Mouse (Mus musculus): ENCODE data around the gene Prcp.
"Not testable (repeated sequence)": the region's sequence is repeated elsewhere in the genome, so short reads cannot be mapped to it uniquely, and the experiment has no call there.

The Prcp gene

DNA sequence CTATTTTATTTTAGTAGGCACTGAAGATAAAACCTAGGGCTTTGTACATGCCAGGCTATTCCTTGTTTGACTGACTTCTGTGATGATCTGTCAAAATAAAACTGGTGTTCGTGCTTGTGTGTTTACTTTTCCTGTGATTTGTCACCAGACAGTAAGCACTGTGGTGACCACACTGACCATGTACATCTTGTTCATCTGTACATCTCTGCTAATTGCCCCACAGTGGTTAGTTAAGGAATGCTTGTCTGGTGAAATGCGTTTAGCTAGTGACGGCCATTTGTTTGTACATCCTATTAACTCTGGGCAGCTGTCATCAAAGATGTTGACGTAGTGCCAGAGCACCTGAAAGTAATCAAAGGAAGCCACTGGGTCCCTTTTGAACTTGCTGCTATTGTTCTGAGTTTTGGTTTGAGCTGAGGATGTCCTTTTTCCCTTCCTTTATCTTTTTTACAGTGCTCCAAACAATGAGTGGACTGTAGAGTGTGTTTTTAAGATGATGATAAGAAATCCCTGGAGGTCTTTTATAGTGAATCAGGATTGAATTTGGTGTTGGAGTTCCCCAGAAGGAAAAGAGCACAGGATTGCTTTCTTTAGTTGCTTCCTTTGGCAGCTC lies 16.5 kb downstream of the Prcp start:
- no peak for DNase-seq (ENCODE audit: low read depth, low spot score)

- no peak for DNase-seq (ENCODE audit: low read depth, low spot score)
These were observed 19.2 kb downstream of the Prcp start for GRCm38 (mm10) chr7:92893478-92893877.

- no peak for DNase-seq (ENCODE audit: low read depth, low spot score)
These were observed 21.8 kb downstream of the Prcp start for GRCm38 (mm10) chr7:92896036-92896435.

- DNase-seq (ENCODE audit: low read depth, low spot score), result no peak
These were observed 22.8 kb downstream of the Prcp start for GRCm38 (mm10) chr7:92897021-92897420.

GRCm38 (mm10) chr7:92903360-92904038 lies 29.2 kb downstream of the Prcp start:
- peak; percentile 61 for DNase-seq (ENCODE audit: low read depth, low spot score)

GRCm38 (mm10) chr7:92904285-92904684 lies 30.0 kb downstream of the Prcp start:
- not testable (repeated sequence) for DNase-seq (ENCODE audit: low read depth, low spot score)

DNA sequence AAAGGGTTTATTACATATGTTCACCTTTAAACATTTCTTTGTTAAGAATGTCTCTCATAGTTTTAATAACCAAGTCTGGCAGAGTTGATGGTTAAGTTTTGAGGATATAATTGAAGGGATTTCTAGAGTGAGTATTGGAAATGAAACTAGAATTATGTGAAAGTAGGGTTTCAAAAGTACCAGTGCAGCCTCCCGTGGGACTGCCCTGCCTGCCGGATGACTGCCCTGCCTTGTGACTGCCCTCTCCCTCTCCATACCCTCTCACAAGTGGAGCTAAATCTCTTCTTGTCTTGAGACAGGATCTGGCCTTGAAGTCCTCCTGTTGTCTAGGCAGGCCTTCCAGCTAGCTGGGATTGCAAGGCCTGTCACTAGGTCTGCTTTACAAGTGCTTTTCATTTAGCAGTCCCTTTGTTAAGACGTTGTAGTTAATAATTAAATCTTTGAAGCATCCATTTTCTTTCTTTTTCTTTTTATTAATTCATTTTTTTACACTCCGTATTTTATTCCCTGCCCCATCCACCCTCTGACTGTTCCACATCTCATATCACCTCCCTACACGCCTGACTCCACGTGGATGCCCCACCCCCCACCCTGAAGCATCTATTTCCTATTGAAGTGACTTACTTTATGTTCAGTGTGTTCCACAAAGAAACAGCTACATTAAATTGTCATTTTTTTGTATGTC lies 46.0 kb downstream of the Prcp start:
- no peak for DNase-seq (ENCODE audit: low read depth, low spot score)

DNA sequence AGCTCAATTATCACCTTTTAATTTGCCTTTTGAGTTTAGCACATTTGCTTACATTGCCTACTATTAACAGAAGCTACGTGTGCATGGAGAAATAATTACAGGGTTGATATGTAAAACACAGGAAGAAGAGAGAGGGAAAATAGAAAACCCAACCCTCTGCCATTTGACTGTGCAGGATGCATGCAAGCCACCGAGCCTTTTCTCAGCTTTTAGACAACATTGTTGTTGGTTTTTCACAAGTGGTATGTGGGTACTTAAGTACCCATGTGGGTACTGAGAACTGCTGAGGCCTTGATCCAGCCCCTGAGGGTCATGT lies 46.5 kb downstream of the Prcp start:
- no peak for DNase-seq (ENCODE audit: low read depth, low spot score)

DNA sequence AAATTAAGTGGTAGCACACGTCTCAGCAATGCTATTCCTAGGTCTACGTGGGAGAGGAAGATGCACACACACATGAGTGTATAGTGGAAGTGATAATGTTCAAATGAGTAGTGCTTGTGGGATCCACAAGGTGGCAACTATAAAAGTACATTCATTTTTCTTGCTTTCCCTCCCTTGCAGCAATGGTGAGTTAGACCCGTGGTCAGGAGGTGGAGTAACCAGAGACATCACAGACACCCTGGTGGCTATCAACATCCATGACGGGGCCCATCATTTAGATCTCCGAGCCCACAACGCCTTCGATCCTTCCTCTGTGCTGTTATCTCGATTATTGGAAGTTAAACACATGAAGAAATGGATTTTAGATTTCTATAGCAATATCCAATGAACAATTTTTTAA lies 58.5 kb downstream of the Prcp start:
- DNase-seq (ENCODE audit: low read depth, low spot score), result no peak

DNA sequence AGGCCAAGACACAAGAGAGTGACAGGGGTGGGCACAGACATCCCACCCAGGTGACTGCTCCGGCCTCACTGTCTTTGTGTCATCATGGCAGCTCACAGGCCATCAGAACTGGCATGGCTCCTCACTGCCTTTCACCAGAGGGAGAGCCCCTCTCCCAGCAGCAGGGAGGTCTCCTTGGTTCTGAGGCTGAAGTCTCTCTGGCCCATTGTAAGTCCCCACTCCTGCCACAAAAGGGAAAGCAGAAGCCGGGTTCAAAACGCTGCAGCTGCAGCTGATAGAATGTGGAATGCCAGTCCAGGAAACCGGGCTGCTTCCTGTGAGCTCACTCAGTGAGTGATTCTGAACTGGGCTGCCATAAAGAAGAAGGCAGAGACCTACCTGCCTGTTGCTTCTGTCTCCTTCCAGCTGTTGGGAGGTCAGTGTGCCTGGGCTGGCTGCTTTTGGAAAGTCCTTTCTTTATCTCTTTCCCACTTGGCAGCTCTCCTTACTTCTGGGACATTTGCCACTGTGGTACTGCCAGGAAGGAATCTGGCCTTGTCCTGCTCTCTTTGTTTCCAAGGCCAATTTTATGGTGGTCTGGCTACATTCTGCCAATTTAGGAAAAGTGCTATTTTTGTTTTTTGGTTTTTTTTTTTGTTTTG lies 59.2 kb downstream of the Prcp start:
- DNase-seq (ENCODE audit: low read depth, low spot score), result not testable (repeated sequence)

- DNase-seq (ENCODE audit: low read depth, low spot score), result no peak
These were observed 62.5 kb downstream of the Prcp start for GRCm38 (mm10) chr7:92936747-92937146.

DNA sequence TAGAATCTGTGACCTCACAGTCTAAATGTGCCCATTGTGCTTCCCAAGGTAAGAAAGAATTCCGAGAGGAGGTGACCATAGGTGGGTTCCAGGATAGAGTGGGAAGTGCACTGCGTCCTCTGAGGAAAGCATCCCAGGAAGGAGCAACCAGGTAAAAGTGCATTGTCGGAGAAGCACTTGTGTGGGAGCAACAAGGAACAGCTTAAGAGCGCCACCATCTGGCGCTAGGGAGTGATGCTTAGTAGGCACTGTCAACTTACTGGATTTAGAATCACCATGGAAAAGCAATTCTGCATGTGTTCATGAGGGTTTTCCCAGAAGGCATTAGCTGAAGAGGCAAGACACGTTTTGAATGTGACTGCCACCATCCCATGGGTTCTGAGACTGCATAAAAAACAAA lies 63.7 kb downstream of the Prcp start:
- DNase-seq (ENCODE audit: low read depth, low spot score), result no peak

DNA sequence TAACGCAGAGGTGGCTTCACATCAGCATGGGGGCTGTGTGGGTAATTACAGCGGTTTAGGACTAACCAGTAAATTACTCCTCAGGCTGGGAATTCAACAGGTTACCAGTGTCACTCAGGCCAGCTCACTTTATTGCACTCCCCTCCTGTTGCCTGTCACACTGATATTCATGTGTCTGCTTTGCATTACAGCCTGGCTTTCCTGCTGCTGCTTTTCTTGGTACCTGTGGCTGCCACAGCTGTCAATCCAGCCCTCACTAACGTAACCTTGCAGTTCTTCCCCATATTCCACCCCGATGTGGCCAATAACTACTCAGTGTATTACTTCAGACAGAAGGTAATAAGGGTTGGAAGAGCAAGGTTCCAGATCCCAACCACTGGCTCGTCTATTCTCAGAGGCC lies 65.5 kb downstream of the Prcp start:
- no peak for DNase-seq (ENCODE audit: low read depth, low spot score)

- no peak for DNase-seq (ENCODE audit: low read depth, low spot score)
These were observed 76.5 kb downstream of the Prcp start for GRCm38 (mm10) chr7:92950775-92951174.

- DNase-seq (ENCODE audit: low read depth, low spot score), result no peak
These were observed 77.9 kb downstream of the Prcp start for GRCm38 (mm10) chr7:92952210-92952609.

GRCm38 (mm10) chr7:92959758-92960157 lies 85.5 kb downstream of the Prcp start:
- DNase-seq (ENCODE audit: low read depth, low spot score), result no peak

DNA sequence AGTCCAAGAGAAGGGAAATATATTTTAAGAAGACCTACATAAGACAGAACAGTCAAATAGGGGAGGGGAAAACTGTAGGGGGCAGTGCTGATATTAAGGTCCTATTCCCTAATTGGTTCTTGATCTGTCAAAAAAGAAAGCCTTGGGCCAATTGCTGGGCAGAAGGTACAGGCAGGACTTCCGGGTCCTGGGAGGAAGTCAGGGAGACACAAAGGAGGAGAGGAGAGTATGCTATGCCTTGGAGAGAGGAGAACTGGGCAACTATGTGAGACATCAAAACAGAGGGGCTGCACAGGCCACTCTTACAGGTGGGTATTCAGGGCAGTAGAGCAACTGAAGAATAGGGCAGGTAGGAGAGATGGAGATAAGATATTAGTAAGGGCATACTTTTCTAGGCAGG lies 87.6 kb downstream of the Prcp start:
- no peak for DNase-seq (ENCODE audit: low read depth, low spot score)

DNA sequence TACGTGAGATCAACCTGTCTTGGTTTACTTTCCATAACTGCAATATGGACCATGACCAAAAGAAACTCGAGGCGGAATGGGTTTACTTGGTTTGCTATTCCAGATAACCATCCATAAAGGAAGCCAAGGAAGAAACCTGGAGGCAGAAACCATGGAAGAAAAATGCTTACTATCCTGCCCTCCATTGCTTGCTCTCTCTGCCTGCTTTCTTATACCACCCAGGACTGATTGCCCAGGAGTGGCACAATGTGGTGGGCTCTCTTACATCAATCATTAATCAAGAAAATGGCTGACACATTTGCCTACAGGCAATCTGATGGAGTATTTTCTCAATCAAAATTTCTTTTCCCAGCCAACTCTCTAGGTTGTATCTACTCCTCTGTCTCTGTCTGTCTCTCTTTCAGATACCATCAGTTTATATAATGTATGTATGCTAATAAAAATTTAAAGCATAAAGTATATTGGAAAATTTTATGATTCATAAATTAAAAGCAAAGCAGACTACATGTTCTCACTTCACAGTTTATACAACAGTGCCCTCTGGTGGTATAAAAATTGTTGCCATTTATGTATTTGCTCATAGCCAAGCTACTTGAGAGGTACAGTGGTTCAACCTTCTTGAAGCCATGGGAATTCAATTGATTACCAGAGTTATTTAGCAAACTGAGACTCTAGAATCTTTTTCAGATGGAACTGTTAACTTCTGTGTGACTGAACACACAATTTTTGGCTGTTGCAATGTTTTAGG lies 90.7 kb downstream of the Prcp start:
- DNase-seq (ENCODE audit: low read depth, low spot score), result peak; percentile 40

DNA sequence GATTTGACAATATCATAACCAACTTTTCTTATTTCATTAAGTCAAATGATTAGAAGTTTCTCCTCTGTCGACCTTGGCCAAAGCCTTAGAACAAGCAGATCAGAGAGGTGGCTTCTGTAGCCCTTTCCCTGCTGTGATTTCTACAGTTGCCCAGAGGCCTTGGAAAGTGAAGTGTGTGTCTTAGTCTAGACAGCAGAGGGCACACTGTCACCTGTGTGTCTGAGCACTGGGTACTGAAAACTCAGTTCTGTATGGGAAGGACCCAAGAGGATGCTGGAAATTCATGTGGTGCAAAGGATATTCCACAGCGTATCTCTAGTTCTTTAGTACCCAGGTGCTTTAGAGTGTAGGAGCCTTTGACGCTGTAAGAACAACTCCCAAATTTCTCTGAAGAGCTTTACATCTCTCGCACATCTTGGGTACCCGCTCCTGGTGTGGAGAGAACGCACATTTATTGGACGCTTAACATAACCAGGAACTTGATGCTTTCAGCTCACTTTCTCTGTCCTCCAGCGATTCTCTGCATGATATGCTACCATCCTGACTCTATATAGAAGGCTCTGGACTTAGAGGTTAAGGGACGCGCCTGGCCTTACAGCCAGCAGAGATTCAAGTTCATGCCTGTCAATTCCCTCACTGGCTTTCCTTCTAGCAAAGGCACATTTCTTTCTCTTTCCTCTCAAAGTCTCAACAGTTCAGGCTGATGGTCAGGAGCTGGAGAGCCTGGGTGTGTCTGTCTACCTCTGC lies 93.3 kb downstream of the Prcp start:
- DNase-seq (ENCODE audit: low read depth, low spot score), result no peak

DNA sequence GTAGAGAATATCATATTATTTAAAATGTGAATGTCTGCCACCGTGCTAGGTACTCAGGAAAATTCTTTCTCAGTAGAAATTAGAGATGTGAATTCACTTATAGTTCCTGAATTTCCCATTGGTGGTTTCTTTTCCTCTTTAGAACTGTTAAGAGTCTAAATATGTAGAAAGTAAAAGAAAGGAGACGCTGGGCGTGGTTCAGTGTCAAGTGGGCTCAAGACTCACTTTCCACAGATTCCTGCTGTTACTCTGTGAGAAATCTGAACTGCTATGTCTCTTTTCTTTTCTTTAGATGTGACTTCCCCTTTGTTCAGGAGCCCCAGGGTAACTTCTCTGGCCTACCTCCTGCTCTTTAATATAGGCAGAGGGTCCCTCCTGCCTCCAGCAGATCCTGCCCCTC lies 103.2 kb downstream of the Prcp start:
- DNase-seq (ENCODE audit: low read depth, low spot score), result no peak

DNA sequence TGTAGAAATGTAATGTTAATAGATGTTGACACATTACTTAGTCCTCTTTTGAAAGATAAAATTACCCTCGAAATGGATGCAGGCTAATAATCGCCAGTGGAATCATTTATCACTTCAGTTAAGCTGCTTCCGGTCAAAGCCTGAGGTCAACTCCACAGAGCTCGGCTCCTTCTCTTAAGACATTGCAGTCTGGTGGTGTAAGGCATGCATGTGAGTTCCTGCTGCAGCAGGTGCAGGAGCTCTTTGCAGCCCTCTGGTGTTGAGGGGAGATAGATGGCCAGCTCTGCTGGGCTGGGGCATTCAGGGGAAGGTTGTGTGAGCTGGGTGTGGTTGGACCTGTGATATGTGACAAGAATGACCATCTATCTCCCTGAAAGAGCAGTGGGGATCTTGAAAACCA lies 104.0 kb downstream of the Prcp start:
- no peak for DNase-seq (ENCODE audit: low read depth, low spot score)

All from c-Kit-negative CD71-positive TER-119-positive erythroid progenitor cells, embryonic 14.5 days (primary cell).